Mouse (Mus musculus) liver, postnatal 0 days (tissue): ENCODE measurements at regions not wholly inside any gene's neighbourhood (a gene's known extent, or its start where the extent isn't known, plus 50 kb on each side); places are given as distances from the start of the nearest gene placed in this dataset.

Experiments
- ATAC-seq: fragments of 200-750 bp; cut with Nextera tagmentation; 2 replicates; pipeline ENCODE4 v1.8.0; 2017; ENCODE audit warnings: mild to moderate bottlenecking, moderate library complexity
- DNase-seq: peaks from one replicate; pipeline ENCODE4 v3.0.0-alpha.2; 2016
- H3K27ac ChIP-seq: fragments of 300-500 bp; sonication (generic); 2 replicates; pipeline ENCODE4 v1.5.1; 2014; ENCODE audit warnings: antibody characterized with exemption, moderate library complexity, mild to moderate bottlenecking, low read depth
- H3K27me3 ChIP-seq: fragments of 300-500 bp; sonication (generic); 2 replicates; pipeline ENCODE4 v1.6.1; 2014; ENCODE audit warnings: low read length, control low read depth, mixed read lengths; ENCODE audit not compliant: insufficient read depth
- H3K36me3 ChIP-seq: fragments of 300-500 bp; sonication (generic); replicated peaks from 2 replicates; pipeline ENCODE4 v1.6.1; 2014; ENCODE audit warnings: mild to moderate bottlenecking, control low read depth, low read length, moderate library complexity, mixed read lengths; ENCODE audit not compliant: insufficient read depth
- H3K4me1 ChIP-seq: fragments of 300-500 bp; sonication (generic); 2 replicates; pipeline ENCODE4 v1.6.1; 2014; ENCODE audit warnings: antibody characterized with exemption, mild to moderate bottlenecking, control low read depth; ENCODE audit not compliant: insufficient read depth
- H3K4me2 ChIP-seq: fragments of 300-500 bp; sonication (generic); 2 replicates; pipeline ENCODE4 v1.6.1; 2014; ENCODE audit warnings: low read depth, mild to moderate bottlenecking, low read length, moderate library complexity, mixed read lengths
- H3K4me3 ChIP-seq: fragments of 300-500 bp; sonication (generic); 2 replicates; pipeline ENCODE4 v1.5.1; 2014; ENCODE audit warnings: low read depth, low read length
- H3K9ac ChIP-seq: fragments of 300-500 bp; sonication (generic); replicated peaks from 2 replicates; pipeline ENCODE4 v1.6.1; 2014; ENCODE audit warnings: mild to moderate bottlenecking, moderate library complexity
- H3K9me3 ChIP-seq: fragments of 300-500 bp; sonication (generic); 2 replicates; pipeline ENCODE4 v1.6.1; 2016; ENCODE audit warnings: mild to moderate bottlenecking, control low read depth, low read length, mixed read lengths
- CTCF ChIP-seq: sonication (generic); IDR thresholded peaks from 2 replicates; pipeline ENCODE4 v1.5.1; 2016; ENCODE audit warnings: antibody characterized with exemption, low read depth
- EP300 ChIP-seq: IDR thresholded peaks from 2 replicates; pipeline ENCODE4 v1.6.1; 2016; ENCODE audit warnings: antibody characterized with exemption, low read depth, mild to moderate bottlenecking
- WGBS: fragments of 180-500 bp; shearing (Covaris S2); extraction: QIAGEN DNeasy Blood & Tissue Kit; methylation state at CpG from one replicate; pipeline ENCODE4 v1.1.7; 2014; ENCODE audit not compliant: insufficient replicate concordance; 5-methylcytosine and 5-hydroxymethylcytosine counted together

DNA sequence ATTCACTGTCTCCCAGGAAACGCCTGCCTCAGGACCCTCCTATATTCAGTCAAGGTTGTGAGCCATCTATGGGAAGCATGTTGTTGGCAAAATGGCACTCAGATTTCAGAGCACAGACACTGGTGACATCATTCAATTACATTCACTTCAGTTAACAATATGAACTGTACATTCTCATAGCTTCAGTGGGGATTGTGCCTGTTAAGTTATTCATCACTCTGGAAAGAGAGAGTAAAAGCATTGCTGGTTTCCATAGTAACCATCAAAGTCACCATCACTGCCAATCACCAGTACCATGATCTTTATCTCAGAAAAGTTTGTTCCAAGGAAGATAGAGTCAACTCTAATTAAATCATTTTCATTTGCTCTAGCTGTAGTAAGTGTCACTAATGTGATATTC is 350.2 kb upstream of the Rack1 start:
- Histone ChIP-seq H3K9me3 (no peaks in the 10 kb centered on the region), H3K36me3 (no peaks in the 10 kb centered on the region), H3K4me1 (no peaks in the 10 kb centered on the region), H3K27ac (no peak overlapping the region), H3K27me3 (no peaks in the 10 kb centered on the region), H3K4me2 (no peak overlapping the region), H3K9ac (no peak overlapping the region), H3K4me3 (no peak overlapping the region)
- 78% methylated on average over 1 of the region's 1 CpGs for WGBS
- ATAC-seq (no peak), DNase-seq (no peak)
- TF ChIP-seq CTCF = no peak
- TF ChIP-seq EP300 = no peak

GRCm38 (mm10) chr11:48442534-48443254 is 357.4 kb upstream of the Rack1 start:
- H3K4me3 ChIP-seq = no peak overlapping the region
- no peaks in the 10 kb centered on the region for H3K4me1 ChIP-seq
- no peaks in the 10 kb centered on the region for H3K27me3 ChIP-seq
- no peak overlapping the region for H3K27ac ChIP-seq
- H3K36me3 ChIP-seq = no peaks in the 10 kb centered on the region
- peak; percentile 72 for ATAC-seq
- peak overlapping the region; percentile 53 for H3K4me2 ChIP-seq
- peak; percentile 21 for DNase-seq
- 49% methylated on average over 5 of the region's 5 CpGs for WGBS
- H3K9me3 ChIP-seq = no peaks in the 10 kb centered on the region
- no peak for TF ChIP-seq EP300
- no peak for TF ChIP-seq CTCF
- H3K9ac ChIP-seq = no peak overlapping the region

DNA sequence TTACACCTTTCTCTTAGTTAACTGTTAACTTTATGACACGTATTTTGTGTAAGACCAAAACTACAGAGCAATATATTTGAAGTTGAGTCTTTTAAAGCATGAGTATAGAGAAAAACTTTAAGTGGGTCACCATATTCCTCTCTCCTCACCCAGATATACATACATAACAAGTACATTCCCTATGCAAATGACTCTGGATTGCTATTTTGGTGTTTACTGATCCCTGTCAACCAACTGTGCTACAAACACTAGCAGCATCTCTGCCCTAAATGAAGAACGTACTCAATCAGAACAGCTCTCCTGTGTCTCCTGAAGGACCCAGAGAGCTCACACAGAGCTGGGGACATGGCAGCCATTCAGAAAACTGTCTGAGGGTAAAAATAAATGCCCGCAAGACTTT is 363.4 kb upstream of the Rack1 start:
- H3K9ac ChIP-seq = no peak overlapping the region
- H3K36me3 ChIP-seq = no peaks in the 10 kb centered on the region
- no peak overlapping the region for H3K4me3 ChIP-seq
- no peak overlapping the region for H3K4me2 ChIP-seq
- ATAC-seq (no peak), DNase-seq (no peak)
- whole genome bisulfite sequencing = 80% methylated on average over 3 of the region's 3 CpGs
- no peaks in the 10 kb centered on the region for H3K9me3 ChIP-seq
- H3K27ac ChIP-seq = no peak overlapping the region
- no peaks in the 10 kb centered on the region for H3K4me1 ChIP-seq
- H3K27me3 ChIP-seq = no peaks in the 10 kb centered on the region
- no peak for TF ChIP-seq CTCF
- no peak for TF ChIP-seq EP300

DNA sequence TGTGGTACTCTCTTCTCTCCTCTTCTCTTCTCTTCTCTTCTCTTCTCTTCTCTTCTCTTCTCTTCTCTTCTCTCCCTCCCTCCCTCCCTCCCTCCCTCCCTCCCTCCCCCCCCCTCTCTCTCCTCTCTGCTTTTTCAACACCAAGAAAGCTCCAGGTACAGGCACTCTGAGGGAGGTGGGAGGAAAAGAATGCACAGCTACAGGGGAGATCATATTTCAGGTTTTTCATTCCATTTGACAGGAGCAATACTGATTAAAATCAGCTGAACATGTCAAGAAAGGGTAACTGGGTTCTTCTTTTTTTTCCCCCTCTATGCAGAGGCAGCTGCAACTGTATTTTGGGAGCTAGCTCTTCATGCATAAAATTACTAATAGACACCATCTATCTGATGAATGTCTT is 368.8 kb upstream of the Rack1 start:
- Histone ChIP-seq H3K36me3 (no peaks in the 10 kb centered on the region), H3K9ac (no peak overlapping the region), H3K27me3 (no peaks in the 10 kb centered on the region), H3K4me2 (no peak overlapping the region), H3K4me3 (no peak overlapping the region), H3K9me3 (no peaks in the 10 kb centered on the region), H3K4me1 (no peaks in the 10 kb centered on the region), H3K27ac (no peak overlapping the region)
- ATAC-seq (no peak), DNase-seq (no peak)
- no peak for TF ChIP-seq CTCF
- TF ChIP-seq EP300 = no peak

- no peaks in the 10 kb centered on the region for H3K9me3 ChIP-seq
- DNase-seq (no peak), ATAC-seq (no peak)
- no peak overlapping the region for H3K4me3 ChIP-seq
- H3K9ac ChIP-seq = no peak overlapping the region
- H3K4me2 ChIP-seq = no peak overlapping the region
- H3K27me3 ChIP-seq = no peaks in the 10 kb centered on the region
- no peak overlapping the region for H3K27ac ChIP-seq
- WGBS = 65% methylated on average over 2 of the region's 2 CpGs
- TF ChIP-seq EP300 (no peak), CTCF (no peak)
- H3K4me1 ChIP-seq = no peaks in the 10 kb centered on the region
- H3K36me3 ChIP-seq = no peaks in the 10 kb centered on the region
Observed at GRCm38 (mm10) chr11:48427423-48427822, 372.7 kb upstream of the Rack1 start.

DNA sequence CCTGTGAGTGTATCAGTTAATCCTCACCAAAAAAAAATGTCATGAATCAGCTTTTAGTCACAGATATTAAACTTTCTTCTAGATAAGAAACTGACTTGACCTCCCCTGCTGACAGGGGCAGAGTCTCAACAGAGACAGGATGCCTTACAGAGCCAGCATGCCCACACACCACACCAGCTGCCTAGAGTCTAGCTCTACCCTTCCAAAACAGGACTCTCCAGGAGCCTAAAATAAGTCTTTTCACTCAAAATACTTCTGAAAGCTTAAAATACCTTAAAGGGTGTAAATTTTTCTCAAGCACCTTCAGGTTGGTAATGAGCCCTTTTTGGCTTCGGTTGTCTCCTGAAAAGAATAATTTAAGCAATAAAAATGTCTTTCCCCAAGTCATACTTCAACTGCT is 373.7 kb upstream of the Rack1 start:
- Histone ChIP-seq H3K4me2 (no peak overlapping the region), H3K36me3 (no peaks in the 10 kb centered on the region), H3K9me3 (no peaks in the 10 kb centered on the region), H3K4me1 (no peaks in the 10 kb centered on the region), H3K27ac (no peak overlapping the region), H3K4me3 (no peak overlapping the region), H3K9ac (no peak overlapping the region), H3K27me3 (no peaks in the 10 kb centered on the region)
- no peak for DNase-seq
- no peak for TF ChIP-seq EP300
- no peak for TF ChIP-seq CTCF
- ATAC-seq = no peak
- WGBS = 68% methylated on average over 1 of the region's 1 CpGs
